Mouse (Mus musculus): ENCODE results near the gene Lrrc4c. TPM values are rescaled to one million over a fixed set of nuclear protein-coding genes. Genes with fewer than 3 reads are reported as not detected.

Lrrc4c gene
- polyA plus RNA-seq, 2 experiments: 2.0 to 3.2 TPM

- no peaks in the 10 kb centered on the region for H3K4me1 ChIP-seq (ENCODE audit: control insufficient read depth, insufficient read depth, low read length)
- H3K9me3 ChIP-seq (ENCODE audit: control insufficient read depth, low read length): no peaks in the 10 kb centered on the region
- no peak for ATAC-seq (ENCODE audit: low FRiP score, low read depth)
- H3K9ac ChIP-seq (ENCODE audit: low read depth, low read length, severe bottlenecking): no peak overlapping the region
- no peaks in the 10 kb centered on the region for H3K36me3 ChIP-seq (ENCODE audit: control insufficient read depth, insufficient read depth, low read length)
- no peak overlapping the region for H3K4me2 ChIP-seq (replicated peaks; ENCODE audit: low read depth, low read length, severe bottlenecking)
- DNase-seq (ENCODE audit: low spot score): no peak
- H3K4me3 ChIP-seq (replicated peaks; ENCODE audit: low read length): no peak overlapping the region
- H3K27me3 ChIP-seq (ENCODE audit: control insufficient read depth, insufficient read depth, low read length): no peaks in the 10 kb centered on the region
- no peak for TF ChIP-seq POLR2A (IDR thresholded peaks at IDR 0.05; ENCODE audit: borderline replicate concordance, extremely low read depth, insufficient read depth, insufficient read length)
- no peak overlapping the region for H3K27ac ChIP-seq (replicated peaks; ENCODE audit: low read depth, low read length)
These were observed 457.4 kb downstream of the Lrrc4c start for GRCm38 (mm10) chr2:96775376-96775775.

DNA sequence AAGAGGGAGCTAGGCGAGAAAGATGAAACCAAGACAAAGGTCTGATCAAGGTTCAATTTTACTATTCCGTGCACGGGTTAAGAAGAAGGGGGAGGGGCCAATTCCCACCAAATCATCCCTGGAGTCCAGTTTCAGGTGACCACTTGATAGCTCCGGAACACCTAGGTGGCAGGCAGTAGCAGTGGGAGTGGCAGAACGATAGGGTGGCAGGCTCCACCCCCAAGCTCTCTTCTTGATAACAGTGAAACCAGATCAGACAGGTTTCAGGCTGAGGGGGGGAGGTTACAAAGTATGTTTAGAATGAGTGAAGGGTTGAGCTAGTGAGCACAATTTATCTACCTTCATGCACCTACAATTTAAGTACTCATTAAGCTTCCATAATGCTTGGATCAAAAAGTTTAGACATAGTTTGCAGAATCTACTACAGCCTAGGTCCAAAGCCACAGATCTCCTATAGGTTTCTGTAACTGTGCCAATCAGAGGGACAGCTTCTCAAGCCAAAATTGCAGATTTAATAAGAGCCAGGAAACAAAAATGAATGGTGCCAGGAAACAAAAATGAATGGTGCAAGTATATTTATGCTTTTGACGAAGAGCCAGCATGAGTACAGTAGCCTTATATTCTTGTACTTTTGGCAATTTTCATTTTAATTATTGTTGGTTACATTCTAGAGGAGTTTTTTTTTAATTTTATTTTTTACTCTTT lies 478.9 kb downstream of the Lrrc4c start:
- WGBS: 39% methylated on average over 6 of the region's 6 CpGs
- no peak for DNase-seq (ENCODE audit: low spot score)
- no peaks in the 10 kb centered on the region for H3K36me3 ChIP-seq (ENCODE audit: control insufficient read depth, insufficient read depth, low read length)

GRCm38 (mm10) chr2:96850839-96851396 lies 532.9 kb downstream of the Lrrc4c start:
- H3K9ac ChIP-seq (ENCODE audit: low read depth, low read length, severe bottlenecking): no peak overlapping the region
- DNase-seq (ENCODE audit: low spot score): no peak
- H3K27me3 ChIP-seq (ENCODE audit: control insufficient read depth, insufficient read depth, low read length): no peaks in the 10 kb centered on the region
- no peak overlapping the region for H3K4me3 ChIP-seq (replicated peaks; ENCODE audit: low read length)
- no peak for TF ChIP-seq POLR2A (IDR thresholded peaks at IDR 0.05; ENCODE audit: borderline replicate concordance, extremely low read depth, insufficient read depth, insufficient read length)
- no peaks in the 10 kb centered on the region for H3K4me1 ChIP-seq (ENCODE audit: control insufficient read depth, insufficient read depth, low read length)
- no peak for ATAC-seq (ENCODE audit: low FRiP score, low read depth)
- no peaks in the 10 kb centered on the region for H3K36me3 ChIP-seq (ENCODE audit: control insufficient read depth, insufficient read depth, low read length)
- WGBS: 69% methylated on average over 5 of the region's 5 CpGs
- no peak overlapping the region for H3K27ac ChIP-seq (replicated peaks; ENCODE audit: low read depth, low read length)
- H3K9me3 ChIP-seq (ENCODE audit: control insufficient read depth, low read length): no peaks in the 10 kb centered on the region
- no peak overlapping the region for H3K4me2 ChIP-seq (replicated peaks; ENCODE audit: low read depth, low read length, severe bottlenecking)

More for the DNA sequence above, 478.9 kb downstream of the Lrrc4c start:
- no peak overlapping the region for H3K4me3 ChIP-seq (replicated peaks; ENCODE audit: low read length)
- no peak for TF ChIP-seq POLR2A (IDR thresholded peaks at IDR 0.05; ENCODE audit: borderline replicate concordance, extremely low read depth, insufficient read depth, insufficient read length)
- H3K4me2 ChIP-seq (replicated peaks; ENCODE audit: low read depth, low read length, severe bottlenecking): no peak overlapping the region
- H3K4me1 ChIP-seq (ENCODE audit: control insufficient read depth, insufficient read depth, low read length): no peaks in the 10 kb centered on the region
- no peaks in the 10 kb centered on the region for H3K27me3 ChIP-seq (ENCODE audit: control insufficient read depth, insufficient read depth, low read length)
- H3K9me3 ChIP-seq (ENCODE audit: control insufficient read depth, low read length): no peaks in the 10 kb centered on the region
- no peak overlapping the region for H3K27ac ChIP-seq (replicated peaks; ENCODE audit: low read depth, low read length)
- no peak for ATAC-seq (ENCODE audit: low FRiP score, low read depth)
- H3K9ac ChIP-seq (ENCODE audit: low read depth, low read length, severe bottlenecking): no peak overlapping the region

- Histone ChIP-seq H3K4me2 (replicated peaks; ENCODE audit: low read depth, low read length, severe bottlenecking) (no peak overlapping the region), H3K36me3 (ENCODE audit: control insufficient read depth, insufficient read depth, low read length) (no peaks in the 10 kb centered on the region), H3K9me3 (ENCODE audit: control insufficient read depth, low read length) (no peaks in the 10 kb centered on the region), H3K27me3 (ENCODE audit: control insufficient read depth, insufficient read depth, low read length) (no peaks in the 10 kb centered on the region), H3K4me3 (replicated peaks; ENCODE audit: low read length) (no peak overlapping the region), H3K27ac (replicated peaks; ENCODE audit: low read depth, low read length) (no peak overlapping the region), H3K4me1 (ENCODE audit: control insufficient read depth, insufficient read depth, low read length) (no peaks in the 10 kb centered on the region), H3K9ac (ENCODE audit: low read depth, low read length, severe bottlenecking) (no peak overlapping the region)
- TF ChIP-seq POLR2A (IDR thresholded peaks at IDR 0.05; ENCODE audit: borderline replicate concordance, extremely low read depth, insufficient read depth, insufficient read length): no peak
- DNase-seq (ENCODE audit: low spot score): no peak
- no peak for ATAC-seq (ENCODE audit: low FRiP score, low read depth)
- 87% methylated on average over 1 of the region's 1 CpGs for WGBS
These were observed 535.8 kb downstream of the Lrrc4c start for GRCm38 (mm10) chr2:96853797-96854196.

DNA sequence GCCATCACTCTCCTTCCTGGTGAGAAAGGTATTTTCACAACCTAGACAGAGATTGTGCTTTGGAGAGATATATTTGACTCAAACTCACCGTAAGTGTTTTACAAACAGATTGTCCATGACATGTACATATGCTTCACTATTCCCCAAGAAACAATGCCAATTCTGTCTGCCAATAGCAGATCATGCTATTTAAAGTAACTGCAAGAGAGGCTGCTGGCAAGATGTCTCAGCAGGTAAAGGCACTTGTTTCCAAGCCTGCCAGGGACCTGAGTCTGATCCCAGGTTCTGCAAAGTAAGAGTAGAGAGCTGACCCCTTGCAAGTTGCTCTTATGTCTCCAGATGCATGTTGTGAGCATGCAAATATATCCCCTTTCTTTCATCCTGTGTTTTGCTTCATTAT lies 558.1 kb downstream of the Lrrc4c start:
- 86% methylated on average over 1 of the region's 1 CpGs for WGBS
- TF ChIP-seq POLR2A (IDR thresholded peaks at IDR 0.05; ENCODE audit: borderline replicate concordance, extremely low read depth, insufficient read depth, insufficient read length): no peak

More for the DNA sequence above, 558.1 kb downstream of the Lrrc4c start:
- H3K9me3 ChIP-seq (ENCODE audit: control insufficient read depth, low read length): no peaks in the 10 kb centered on the region
- no peak overlapping the region for H3K27ac ChIP-seq (replicated peaks; ENCODE audit: low read depth, low read length)
- H3K9ac ChIP-seq (ENCODE audit: low read depth, low read length, severe bottlenecking): no peak overlapping the region
- H3K4me2 ChIP-seq (replicated peaks; ENCODE audit: low read depth, low read length, severe bottlenecking): no peak overlapping the region
- DNase-seq (ENCODE audit: low spot score) (no peak), ATAC-seq (ENCODE audit: low FRiP score, low read depth) (no peak)
- H3K4me1 ChIP-seq (ENCODE audit: control insufficient read depth, insufficient read depth, low read length): no peaks in the 10 kb centered on the region
- no peak overlapping the region for H3K4me3 ChIP-seq (replicated peaks; ENCODE audit: low read length)
- H3K27me3 ChIP-seq (ENCODE audit: control insufficient read depth, insufficient read depth, low read length): no peaks in the 10 kb centered on the region
- H3K36me3 ChIP-seq (ENCODE audit: control insufficient read depth, insufficient read depth, low read length): no peaks in the 10 kb centered on the region
